Mouse (Mus musculus) ovary, postnatal 36 days (tissue): ENCODE results near the gene Dnm3.
"Not testable (repeated sequence)": the region's sequence is repeated elsewhere in the genome, so short reads cannot be mapped to it uniquely, and the experiment has no call there.

ENCODE experiments used
- DNase-seq: peaks from one replicate; pipeline ENCODE4 v3.0.0; 2022; ENCODE audit warnings: low spot score, mixed read lengths

Dnm3 gene

GRCm38 (mm10) chr1:162428904-162429303, 48.9 kb downstream of the Dnm3 start:
- DNase-seq, result no peak

GRCm38 (mm10) chr1:162425930-162426478, 51.8 kb downstream of the Dnm3 start:
- DNase-seq, result peak; percentile 9

GRCm38 (mm10) chr1:162422826-162423225, 55.0 kb downstream of the Dnm3 start:
- no peak for DNase-seq

DNA sequence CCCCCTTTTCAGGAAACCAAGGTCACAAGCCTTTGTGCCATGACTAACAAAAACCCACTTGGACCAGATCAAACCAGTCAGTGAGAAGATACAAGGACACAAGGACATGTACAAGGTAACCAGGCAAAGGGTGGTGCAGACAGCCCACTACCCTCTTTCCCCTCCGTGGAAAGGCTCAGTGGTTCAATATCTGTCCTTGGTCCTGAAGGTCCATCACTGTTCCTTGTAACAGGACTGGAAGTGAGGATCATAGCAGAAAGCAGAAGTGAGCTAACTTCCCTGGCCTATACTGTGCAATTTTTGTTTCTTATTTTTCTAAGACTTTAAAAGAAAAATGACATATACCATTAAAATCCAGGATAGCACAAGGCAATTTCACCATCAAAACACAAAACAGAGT, 64.0 kb downstream of the Dnm3 start:
- DNase-seq, result no peak

DNA sequence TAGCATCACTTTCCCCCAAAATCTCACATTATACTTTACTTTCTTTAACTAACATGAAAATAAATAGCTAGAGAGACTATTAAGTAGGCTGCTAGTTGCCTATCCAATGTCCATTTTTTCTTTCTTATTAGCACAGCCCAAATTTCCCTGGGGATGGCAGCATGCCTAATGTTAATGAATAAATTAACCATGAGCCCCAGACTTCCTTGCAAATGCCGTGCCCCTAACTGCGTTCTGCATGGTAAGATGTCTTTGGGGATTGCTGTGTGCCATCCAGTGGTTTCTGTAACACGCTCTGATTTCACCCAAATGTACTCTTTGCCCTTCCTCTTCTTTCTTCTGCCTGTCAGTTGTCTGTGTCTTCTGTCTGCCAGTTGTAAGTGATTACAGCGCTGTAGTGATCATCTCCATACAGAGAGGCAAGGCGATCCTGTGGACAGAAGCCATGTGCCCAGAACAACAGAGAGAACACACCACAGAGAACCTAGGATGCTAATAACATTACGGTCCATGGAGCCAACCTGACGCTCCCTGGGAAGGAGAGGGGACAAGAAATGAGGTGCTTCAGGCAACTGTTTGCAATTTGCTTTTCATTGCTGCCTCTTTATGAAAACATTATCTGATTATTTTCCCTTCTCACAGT, 64.9 kb downstream of the Dnm3 start:
- DNase-seq, result no peak

DNA sequence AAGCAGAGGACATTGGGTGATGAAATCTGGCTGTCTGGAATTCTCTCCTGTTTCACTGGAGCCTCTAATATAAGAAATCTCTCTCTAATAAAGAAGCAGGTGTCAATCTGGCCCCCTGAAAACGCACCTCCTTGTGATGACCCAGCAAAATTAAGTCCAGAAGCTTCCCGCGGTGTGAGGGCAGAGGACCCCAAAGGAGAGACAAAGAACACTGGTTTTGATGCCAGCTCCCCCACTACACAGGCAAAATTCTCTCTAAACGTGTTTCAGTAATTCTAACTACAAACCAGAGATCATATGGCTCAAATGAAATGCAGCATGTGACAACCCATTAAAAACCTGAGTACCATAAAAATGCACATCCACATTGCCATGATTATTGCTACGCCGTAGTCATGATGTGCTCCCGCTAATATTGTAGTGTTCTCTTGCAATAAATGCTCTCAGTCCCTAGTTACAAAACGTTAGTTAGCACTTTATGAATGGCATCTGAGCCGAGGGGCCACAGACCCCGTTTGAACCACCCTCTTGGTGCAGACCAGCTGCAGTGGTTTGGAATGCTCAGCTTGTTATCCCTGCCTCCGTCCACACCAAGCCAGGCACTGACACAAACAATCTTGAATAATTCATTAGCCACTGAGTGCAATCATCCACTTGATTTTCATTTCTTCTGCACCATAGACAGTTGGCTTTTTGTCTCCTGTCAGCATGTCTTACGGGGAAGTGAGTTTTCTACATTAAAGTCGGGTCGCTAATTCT, 67.4 kb downstream of the Dnm3 start:
- no peak for DNase-seq

DNA sequence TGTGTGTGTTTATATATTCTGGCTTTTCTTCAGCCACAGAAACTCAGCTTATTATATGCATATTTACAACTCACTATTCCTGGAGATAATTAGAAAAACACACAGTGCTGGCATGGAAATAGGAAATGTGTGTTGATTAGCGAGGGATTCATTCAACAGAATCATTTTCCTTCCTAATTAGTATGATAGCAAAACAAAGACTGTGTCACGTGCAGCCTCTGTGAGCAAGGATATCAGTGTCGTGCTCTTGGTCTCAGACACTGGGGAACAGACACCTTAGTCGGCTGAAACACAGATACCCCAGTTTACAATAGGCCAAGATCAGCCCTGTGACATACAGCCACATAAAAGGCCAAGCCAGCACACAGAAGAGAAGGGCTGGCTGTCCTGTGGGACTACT, 83.3 kb downstream of the Dnm3 start:
- no peak for DNase-seq

DNA sequence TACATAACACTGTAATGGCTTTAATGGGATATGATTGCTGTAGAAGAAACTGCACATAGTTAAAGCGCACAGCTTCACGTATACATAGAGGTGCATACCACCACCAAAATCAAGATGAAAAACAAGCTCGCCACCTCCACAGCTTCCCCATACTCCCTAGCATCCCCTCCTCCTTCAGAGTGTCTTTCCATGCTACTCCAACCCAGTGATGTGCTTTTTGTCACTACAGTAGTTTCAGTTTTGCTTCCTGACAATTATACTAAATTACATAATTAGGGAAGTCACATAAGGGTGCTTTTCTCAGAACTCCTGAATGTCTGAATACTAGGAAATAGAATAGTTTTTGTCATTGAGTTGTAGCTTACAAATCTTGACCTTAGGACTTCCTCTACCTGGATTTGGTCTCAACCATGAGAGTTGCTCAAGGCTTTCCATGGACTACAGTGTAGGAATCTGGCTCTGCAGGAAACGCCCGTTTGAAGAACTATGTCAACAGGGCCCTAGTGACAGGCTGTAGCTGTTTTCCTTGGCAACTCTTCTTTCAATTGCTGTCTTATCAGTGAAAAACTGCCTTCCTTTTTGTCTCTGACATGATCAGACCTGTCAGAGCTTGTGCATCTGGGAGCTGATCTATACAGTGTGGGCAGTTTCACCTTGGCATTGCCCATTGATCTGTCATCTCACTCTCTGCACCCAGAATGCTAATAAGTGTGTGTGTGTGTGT, 89.2 kb downstream of the Dnm3 start:
- no peak for DNase-seq

DNA sequence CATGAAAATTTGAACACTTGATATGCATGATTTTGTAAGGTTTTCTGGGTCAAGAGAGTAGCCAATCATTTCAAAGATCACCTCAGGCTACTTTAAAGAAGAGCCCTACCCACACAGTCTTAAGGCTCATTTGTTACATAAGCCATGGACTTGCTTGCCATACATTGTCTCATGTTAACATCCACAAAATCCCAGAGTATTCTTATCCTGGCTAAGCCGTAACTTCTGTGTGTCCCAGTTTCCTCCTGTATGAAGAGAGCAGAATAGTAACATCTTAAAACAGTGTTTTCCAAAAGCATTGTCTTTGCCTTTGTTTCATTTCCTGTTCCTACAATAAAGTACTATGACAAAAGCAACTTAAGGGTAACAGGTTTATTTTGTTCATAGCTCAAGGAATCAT, 104.8 kb downstream of the Dnm3 start:
- DNase-seq, result not testable (repeated sequence)

GRCm38 (mm10) chr1:162369726-162370125, 108.1 kb downstream of the Dnm3 start:
- no peak for DNase-seq

- DNase-seq, result peak; percentile 10
Measured at GRCm38 (mm10) chr1:162361978-162362377, 115.9 kb downstream of the Dnm3 start.

- peak; percentile 31 for DNase-seq
Measured at GRCm38 (mm10) chr1:162359270-162359669, 118.6 kb downstream of the Dnm3 start.

DNA sequence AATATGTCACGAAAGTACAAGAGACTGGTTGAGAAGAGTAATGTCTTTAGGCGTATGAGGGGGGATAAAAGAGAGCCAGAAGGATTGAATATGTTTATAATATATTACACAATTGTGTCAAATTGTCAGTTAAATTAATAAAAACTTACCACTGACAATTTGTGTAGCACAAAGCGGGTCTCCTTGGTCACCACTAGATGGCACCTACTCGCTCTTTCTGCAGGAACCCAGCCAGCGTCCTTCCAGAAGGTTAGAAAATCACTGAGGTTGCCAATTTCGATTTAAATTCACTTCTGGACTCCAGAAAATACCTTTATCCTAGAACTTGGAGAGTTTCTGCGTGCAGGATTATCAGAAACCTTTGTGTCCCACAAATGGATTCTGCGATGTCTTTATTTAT, 119.8 kb downstream of the Dnm3 start:
- no peak for DNase-seq

DNA sequence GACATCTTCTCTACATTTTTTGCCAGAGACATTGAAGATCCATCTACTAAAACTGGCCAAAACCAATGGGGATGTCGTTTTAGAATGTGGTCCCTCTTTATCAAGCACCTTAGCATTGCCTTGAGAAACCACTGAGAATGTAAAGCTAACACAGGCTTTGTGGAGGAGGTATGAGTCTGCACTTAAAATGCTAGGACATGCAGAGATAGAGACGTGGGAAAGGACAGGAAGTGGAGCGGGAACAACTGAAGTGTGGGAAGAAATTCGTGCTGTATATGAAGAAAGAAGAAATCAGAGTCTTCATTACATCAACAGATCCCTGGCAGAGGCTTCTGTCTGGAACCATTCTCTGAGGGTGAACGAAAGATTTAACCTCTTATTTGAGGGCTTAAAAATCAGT, 121.4 kb downstream of the Dnm3 start:
- no peak for DNase-seq

DNA sequence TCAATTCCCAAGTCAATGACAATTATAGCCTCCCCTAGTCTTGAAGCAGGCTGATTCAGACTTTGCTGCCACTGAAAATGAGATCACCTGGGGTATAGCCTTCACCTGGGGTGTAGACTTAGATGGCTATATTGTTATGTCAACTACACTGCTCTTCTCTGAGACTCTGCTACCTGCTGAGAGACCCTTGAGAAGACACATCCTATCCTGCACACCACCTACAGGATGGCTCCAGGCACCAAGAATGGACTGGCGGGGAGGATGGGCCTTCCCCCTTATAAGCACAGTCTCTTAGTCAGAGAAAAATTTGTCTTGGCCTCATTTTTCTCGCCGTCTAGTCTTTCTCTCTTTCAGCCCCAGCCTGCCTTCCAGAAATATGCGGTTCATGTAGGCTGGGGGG, 123.1 kb downstream of the Dnm3 start:
- DNase-seq, result no peak

- no peak for DNase-seq
Measured at GRCm38 (mm10) chr1:162353831-162354230, 124.0 kb downstream of the Dnm3 start.

GRCm38 (mm10) chr1:162349306-162349705, 128.5 kb downstream of the Dnm3 start:
- no peak for DNase-seq

DNA sequence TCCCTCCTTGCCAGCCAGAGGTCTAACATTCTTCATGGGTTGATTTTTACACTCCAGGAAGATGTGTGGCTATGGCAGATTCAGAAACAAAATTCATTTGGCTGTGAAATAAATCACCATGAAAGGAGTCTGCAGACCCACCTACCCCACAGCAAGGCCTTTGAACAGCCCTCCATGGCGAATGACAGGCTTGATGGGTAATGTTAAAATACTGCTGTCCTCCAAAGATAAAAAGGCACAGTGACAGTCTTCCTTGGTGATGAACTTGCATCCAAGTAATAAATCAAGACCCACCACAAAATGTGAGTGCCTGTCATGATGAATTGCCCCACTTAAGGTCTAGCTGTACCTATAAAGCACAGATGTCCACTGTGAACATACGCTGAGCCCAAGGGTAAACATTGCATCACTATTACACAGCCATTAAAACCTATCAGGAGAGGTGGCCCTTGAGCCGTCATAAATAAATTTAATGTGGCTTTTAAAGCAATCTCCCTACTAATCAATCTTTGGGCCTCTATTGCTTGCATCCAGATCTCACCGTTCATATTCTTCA, 131.3 kb downstream of the Dnm3 start:
- no peak for DNase-seq

DNA sequence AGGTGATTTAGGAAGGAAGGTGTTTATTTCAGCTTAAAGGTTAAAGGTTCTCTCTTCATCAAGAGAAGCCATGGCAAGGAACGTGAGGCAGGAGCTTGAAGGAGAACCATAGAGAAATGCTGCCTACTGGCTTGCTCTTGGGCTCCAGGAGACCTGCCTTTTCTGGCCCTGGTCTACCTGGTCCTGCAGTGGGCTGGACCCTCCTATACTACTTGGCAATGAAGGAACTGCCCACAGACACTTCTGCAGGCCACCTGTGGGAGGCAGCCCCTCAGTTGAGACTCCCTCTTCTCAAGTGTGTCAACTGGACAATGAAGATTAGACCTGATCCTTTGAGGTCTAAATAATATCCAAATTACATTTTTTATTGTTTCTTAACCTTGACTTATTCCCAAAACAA, 140.7 kb downstream of the Dnm3 start:
- DNase-seq, result no peak

GRCm38 (mm10) chr1:162336640-162337039, 141.2 kb downstream of the Dnm3 start:
- DNase-seq, result no peak

DNA sequence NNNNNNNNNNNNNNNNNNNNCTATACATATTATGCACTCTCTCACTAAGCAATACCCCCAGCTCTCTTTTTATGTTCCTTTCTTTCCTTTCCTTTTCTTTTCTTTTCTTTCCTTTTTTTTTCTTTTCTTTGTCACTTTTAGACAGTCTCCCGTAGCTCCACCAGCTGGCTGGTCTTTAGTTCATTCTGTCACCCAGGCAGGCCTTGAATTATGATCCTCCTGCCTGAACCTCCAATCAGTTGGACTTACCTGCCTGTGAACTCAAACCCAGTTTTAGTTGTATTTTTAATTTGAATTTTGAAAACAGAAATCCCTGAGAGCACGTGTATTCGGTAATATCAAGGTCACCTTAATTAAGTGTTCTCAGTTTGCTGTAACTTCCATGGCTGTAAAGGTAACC, 141.6 kb downstream of the Dnm3 start:
- no peak for DNase-seq

DNA sequence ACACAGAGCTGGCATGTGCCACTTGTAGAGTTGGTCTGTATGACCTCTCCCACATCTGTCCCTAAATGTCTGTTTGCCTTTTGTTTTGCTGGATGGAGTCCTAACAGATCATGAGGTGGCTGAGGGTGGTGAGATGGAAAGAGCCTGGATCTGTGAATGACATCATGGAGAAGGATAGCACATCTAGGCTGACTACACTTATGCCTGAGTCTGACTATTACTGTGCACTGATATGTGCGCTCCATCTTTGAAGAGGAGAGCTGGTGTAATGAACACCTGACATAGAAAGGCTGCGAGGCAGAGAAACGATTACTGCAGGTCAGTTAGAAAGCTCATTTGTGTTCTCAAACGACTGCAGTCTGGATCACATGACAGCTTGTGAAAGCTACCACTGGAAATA, 149.2 kb downstream of the Dnm3 start:
- no peak for DNase-seq

GRCm38 (mm10) chr1:162327631-162328030, 150.2 kb downstream of the Dnm3 start:
- DNase-seq, result no peak
